Mouse (Mus musculus) adrenal gland, postnatal 0 days (tissue): ENCODE measurements around the gene Strap. TPM values are rescaled to one million over a fixed set of nuclear protein-coding genes. Genes with fewer than 3 reads are reported as not detected.

Experiments
- polyA plus RNA-seq: library from polyadenylated mRNA; unstranded; fragments of >200 nt; fragmentation: Nextera tagmentation; extraction: Ambion mirVana; gene quantifications from 2 replicates; pipeline ENCODE4 v1.2.1, GENCODE M21; 2015

The Strap gene
- 83.0 and 114 TPM in 2 replicates for polyA plus RNA-seq

DNA sequence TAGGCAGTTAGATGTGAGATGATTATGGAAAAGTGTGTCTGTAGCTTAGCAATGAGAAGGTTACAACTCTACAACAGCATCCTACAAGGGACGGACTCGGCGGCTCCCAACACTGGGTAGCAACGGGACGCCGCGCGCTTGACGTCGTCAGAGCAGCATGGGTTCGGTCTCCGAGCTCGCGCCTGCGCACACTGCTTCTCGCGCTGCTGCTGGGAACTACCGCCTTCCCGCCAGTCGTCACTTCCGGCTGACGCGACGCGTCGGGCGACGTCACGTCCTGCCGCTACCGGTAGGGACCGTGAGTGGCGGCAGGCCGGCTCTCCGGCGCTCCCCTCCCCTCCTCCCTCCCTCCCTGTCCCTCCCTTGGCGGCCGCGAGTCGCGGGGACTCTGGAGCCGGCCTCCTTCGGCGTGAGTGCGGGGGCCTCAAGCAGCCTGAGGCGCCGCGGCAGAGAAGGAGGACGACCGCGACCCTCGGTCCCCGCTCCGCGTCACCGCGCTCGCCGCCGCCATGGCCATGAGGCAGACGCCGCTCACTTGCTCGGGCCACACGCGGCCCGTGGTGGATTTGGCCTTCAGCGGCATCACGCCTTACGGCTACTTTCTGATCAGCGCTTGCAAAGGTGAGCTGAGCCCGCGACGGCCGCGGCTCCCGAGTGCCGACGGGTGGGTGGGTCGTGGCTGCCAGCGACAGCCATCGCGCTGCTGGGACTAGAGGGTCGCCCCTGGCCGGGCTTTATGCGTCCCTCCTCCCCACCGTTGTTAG is at the start of gene Strap:
TSS of gene Strap (plus strand) at position 233 of the 764 bp plus-strand sequence.

DNA sequence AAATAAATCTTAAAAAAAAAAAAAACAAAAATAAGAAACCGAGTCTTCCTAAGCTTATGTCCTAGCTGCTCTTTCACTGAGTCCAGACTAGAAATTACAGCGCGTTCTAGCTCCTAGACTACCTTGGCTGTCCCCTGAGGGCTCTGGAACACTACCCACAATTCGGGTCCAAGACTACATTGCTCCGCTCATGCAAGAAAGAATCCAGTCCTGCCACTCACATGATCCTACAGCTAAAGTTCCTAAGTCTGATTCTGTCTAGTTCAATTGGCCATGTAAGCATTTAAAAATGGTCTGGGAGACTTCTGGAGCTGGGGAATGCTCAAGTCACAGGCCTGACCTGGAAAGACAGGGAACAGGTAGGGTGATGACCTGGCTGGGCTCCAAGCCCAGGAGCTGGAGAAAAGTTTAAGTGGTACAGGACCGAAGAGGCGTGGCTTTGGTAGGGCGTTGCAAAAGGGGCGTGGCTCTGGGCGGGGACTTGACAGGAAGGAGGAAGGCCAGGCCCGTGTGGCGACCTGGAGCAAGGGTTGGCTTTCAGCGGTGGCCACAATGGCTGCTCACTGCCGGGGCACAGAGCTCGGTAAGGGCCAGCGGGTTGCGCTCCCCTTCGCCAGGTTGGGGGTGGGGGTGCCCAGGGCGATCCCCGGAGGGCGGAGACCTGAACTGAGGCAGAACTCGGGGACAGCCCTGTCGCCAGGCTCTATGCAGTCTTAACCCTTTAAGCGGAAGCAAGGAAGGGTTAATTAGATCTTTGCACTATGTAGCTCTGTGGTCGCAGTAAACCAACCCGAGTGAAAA is 19.4 kb downstream of the Strap start, which contains the start of gene Dera:
TSS of gene Dera (plus strand) at position 491 of the 801 bp plus-strand sequence.

Other genes starting within 250 kb of the Strap start
- 10.9 and 24.0 TPM in 2 replicates for gene Eps8, start 80.2 kb upstream of the Strap start, polyA plus RNA-seq
- gene Dera, start 19.5 kb downstream of the Strap start, polyA plus RNA-seq, result 37.4 and 51.8 TPM in 2 replicates